Mouse (Mus musculus): ENCODE measurements around the gene Itpr1. TPM values are rescaled to one million over a fixed set of nuclear protein-coding genes. Genes with fewer than 3 reads are reported as not detected.

The Itpr1 gene
- polyA plus RNA-seq, 1 experiment from 2014 or later = 4.0 TPM

- 72% methylated on average over 13 of the region's 13 CpGs for WGBS
- no peak overlapping the region for H3K4me3 ChIP-seq (ENCODE audit: low read depth, low read length)
- H3K9me3 ChIP-seq (ENCODE audit: control insufficient read depth, low read length) = no peaks in the 10 kb centered on the region
- H3K36me3 ChIP-seq (ENCODE audit: control insufficient read depth, insufficient read depth, low read length) = no peaks in the 10 kb centered on the region
- 0 out of 2 replicates have a peak, but pooled peaks cover 3% of the 10 kb centered on the region for H3K4me1 ChIP-seq (replicated peaks; ENCODE audit: control insufficient read depth, insufficient read depth)
- H3K27ac ChIP-seq (replicated peaks) = no peak overlapping the region
- ATAC-seq (ENCODE audit: low FRiP score, low TSS enrichment) (peak; percentile 42; the same call in 1 of the 2 replicates), DNase-seq (ENCODE audit: low spot score) (no peak)
- H3K4me2 ChIP-seq (replicated peaks; ENCODE audit: low read depth) = no peak overlapping the region
- no peaks in the 10 kb centered on the region for H3K27me3 ChIP-seq (ENCODE audit: control insufficient read depth, insufficient read depth, low read length)
- no peak overlapping the region for H3K9ac ChIP-seq (ENCODE audit: low read length)
- TF ChIP-seq CTCF (IDR thresholded peaks at IDR 0.05; ENCODE audit: low read depth) (no peak), EP300 (optimal IDR thresholded peaks at IDR 0.05) (no peak)
Observed at GRCm38 (mm10) chr6:108252565-108253360, 39.9 kb downstream of the Itpr1 start.

DNA sequence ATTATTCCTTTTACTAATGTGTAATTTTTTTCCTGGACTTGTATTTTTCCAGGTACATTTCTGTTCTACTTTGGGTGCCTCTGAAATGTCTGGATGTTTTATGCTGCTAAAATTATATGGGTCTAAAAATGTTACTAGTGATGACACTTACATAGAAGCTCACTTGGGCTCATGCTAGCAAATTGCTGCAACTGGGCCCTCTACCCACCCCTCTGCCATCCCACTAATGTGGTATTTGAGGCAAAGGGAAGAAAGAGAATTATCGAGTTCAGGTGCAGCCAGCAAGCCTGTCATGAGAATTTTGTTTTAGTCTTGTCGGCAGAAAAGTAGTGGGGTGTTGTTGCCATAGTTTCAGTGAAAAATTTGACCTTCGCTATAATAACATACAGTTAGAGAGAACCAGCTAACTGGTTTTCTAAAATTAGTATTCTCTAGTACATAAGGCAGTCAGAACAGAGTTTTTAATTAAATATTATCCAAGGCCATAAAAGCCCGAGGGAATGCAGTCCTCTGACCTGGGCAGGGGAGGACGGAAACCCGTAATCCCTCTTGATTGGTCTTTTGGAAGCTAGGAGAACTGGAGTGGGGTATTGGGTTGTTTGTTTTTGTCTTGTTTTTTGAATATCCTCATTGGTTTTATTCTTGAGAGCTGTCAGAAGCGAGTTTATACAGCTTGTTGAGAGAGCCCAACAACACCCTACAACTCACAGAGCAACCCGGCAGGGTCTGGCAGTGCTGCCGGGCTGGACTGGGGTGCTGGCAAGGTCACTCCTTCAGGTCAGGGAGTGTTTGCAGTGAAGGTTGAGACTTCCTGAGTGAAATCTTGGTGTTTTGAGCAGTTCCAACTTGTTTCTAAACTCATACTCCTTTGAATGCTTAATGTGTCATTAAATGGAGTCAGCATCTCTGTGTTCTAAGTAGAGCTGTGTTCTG, 41.5 kb downstream of the Itpr1 start:
- H3K27me3 ChIP-seq (ENCODE audit: control insufficient read depth, insufficient read depth, low read length) = no peaks in the 10 kb centered on the region
- no peak overlapping the region for H3K9ac ChIP-seq (ENCODE audit: low read length)
- DNase-seq (ENCODE audit: low spot score) = no peak
- no peaks in the 10 kb centered on the region for H3K4me1 ChIP-seq (replicated peaks; ENCODE audit: control insufficient read depth, insufficient read depth)
- H3K4me2 ChIP-seq (replicated peaks; ENCODE audit: low read depth) = no peak overlapping the region
- WGBS = 57% methylated on average over 9 of the region's 9 CpGs
- no peak for ATAC-seq (ENCODE audit: low FRiP score, low TSS enrichment)
- TF ChIP-seq CTCF (IDR thresholded peaks at IDR 0.05; ENCODE audit: low read depth) (no peak), EP300 (optimal IDR thresholded peaks at IDR 0.05) (no peak)
- H3K4me3 ChIP-seq (ENCODE audit: low read depth, low read length) = no peak overlapping the region
- H3K36me3 ChIP-seq (ENCODE audit: control insufficient read depth, insufficient read depth, low read length) = no peaks in the 10 kb centered on the region
- H3K27ac ChIP-seq (replicated peaks) = no peak overlapping the region; the same call in 1 of the 2 replicates
- no peaks in the 10 kb centered on the region for H3K9me3 ChIP-seq (ENCODE audit: control insufficient read depth, low read length)

DNA sequence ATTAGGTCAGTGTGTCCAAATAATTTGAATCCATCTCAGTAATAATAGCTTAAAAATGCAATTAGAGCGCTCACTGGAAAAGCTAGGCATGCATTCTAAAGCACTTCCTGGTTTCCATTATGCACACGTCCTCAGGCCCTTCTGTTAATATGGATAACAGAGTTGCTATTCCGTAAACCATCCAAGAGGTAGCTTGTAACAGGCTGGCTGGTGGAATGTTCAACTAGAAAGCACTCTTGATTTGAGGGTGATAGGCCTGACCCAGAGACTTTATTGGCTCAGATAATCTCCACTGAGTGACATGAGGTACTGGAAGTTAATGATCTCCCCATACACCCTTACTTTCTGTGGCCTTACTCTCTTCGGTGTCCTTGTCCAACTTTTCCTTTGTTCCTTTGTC, 43.0 kb downstream of the Itpr1 start:
- WGBS = 73% methylated on average over 4 of the region's 4 CpGs
- DNase-seq (ENCODE audit: low spot score) (no peak), ATAC-seq (ENCODE audit: low FRiP score, low TSS enrichment) (no peak)
- Histone ChIP-seq H3K9me3 (ENCODE audit: control insufficient read depth, low read length) (no peaks in the 10 kb centered on the region), H3K4me3 (ENCODE audit: low read depth, low read length) (no peak overlapping the region), H3K27ac (replicated peaks) (no peak overlapping the region), H3K4me1 (replicated peaks; ENCODE audit: control insufficient read depth, insufficient read depth) (no peaks in the 10 kb centered on the region), H3K27me3 (ENCODE audit: control insufficient read depth, insufficient read depth, low read length) (no peaks in the 10 kb centered on the region), H3K4me2 (replicated peaks; ENCODE audit: low read depth) (no peak overlapping the region), H3K36me3 (ENCODE audit: control insufficient read depth, insufficient read depth, low read length) (no peaks in the 10 kb centered on the region), H3K9ac (ENCODE audit: low read length) (no peak overlapping the region)
- TF ChIP-seq CTCF (IDR thresholded peaks at IDR 0.05; ENCODE audit: low read depth) (no peak), EP300 (optimal IDR thresholded peaks at IDR 0.05) (no peak)

DNA sequence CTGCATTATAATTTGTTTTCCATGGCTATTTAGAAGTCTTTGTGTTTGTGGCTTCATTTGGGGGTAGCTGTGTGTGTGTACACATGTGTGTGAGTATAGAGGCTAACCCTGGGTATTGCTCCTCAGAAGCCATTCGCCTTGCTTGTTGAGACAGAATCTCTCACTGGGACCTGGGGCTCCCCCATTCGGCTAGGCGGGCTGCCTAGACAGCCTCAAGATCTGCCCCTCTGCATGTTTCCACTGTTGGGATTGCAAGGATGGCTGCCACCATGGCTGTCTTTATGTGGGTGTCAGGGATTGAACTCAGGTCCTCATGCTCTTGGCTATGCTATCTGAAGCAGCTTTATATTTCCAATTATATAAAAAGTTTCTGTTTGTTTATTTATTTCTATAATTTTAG, 44.3 kb downstream of the Itpr1 start:
- no peaks in the 10 kb centered on the region for H3K4me1 ChIP-seq (replicated peaks; ENCODE audit: control insufficient read depth, insufficient read depth)
- no peak for ATAC-seq (ENCODE audit: low FRiP score, low TSS enrichment)

GRCm38 (mm10) chr6:108258631-108259030, 45.7 kb downstream of the Itpr1 start:
- 59% methylated on average over 2 of the region's 2 CpGs for WGBS
- no peak for DNase-seq (ENCODE audit: low spot score)
- ATAC-seq (ENCODE audit: low FRiP score, low TSS enrichment) = no peak

More for the DNA sequence above, 44.3 kb downstream of the Itpr1 start:
- Histone ChIP-seq H3K4me3 (ENCODE audit: low read depth, low read length) (no peak overlapping the region), H3K27ac (replicated peaks) (no peak overlapping the region), H3K9me3 (ENCODE audit: control insufficient read depth, low read length) (no peaks in the 10 kb centered on the region), H3K4me2 (replicated peaks; ENCODE audit: low read depth) (no peak overlapping the region), H3K27me3 (ENCODE audit: control insufficient read depth, insufficient read depth, low read length) (no peaks in the 10 kb centered on the region), H3K36me3 (ENCODE audit: control insufficient read depth, insufficient read depth, low read length) (no peaks in the 10 kb centered on the region), H3K9ac (ENCODE audit: low read length) (no peak overlapping the region)
- TF ChIP-seq CTCF (IDR thresholded peaks at IDR 0.05; ENCODE audit: low read depth) (no peak), EP300 (optimal IDR thresholded peaks at IDR 0.05) (no peak)
- DNase-seq (ENCODE audit: low spot score) = no peak
- 92% methylated on average over 3 of the region's 3 CpGs for WGBS

More at GRCm38 (mm10) chr6:108258631-108259030, 45.7 kb downstream of the Itpr1 start:
- H3K4me3 ChIP-seq (ENCODE audit: low read depth, low read length) = no peak overlapping the region
- no peak overlapping the region for H3K4me2 ChIP-seq (replicated peaks; ENCODE audit: low read depth)
- no peak for TF ChIP-seq EP300 (optimal IDR thresholded peaks at IDR 0.05)
- no peak for TF ChIP-seq CTCF (IDR thresholded peaks at IDR 0.05; ENCODE audit: low read depth)
- no peaks in the 10 kb centered on the region for H3K4me1 ChIP-seq (replicated peaks; ENCODE audit: control insufficient read depth, insufficient read depth)
- H3K9ac ChIP-seq (ENCODE audit: low read length) = no peak overlapping the region
- no peaks in the 10 kb centered on the region for H3K27me3 ChIP-seq (ENCODE audit: control insufficient read depth, insufficient read depth, low read length)
- H3K36me3 ChIP-seq (ENCODE audit: control insufficient read depth, insufficient read depth, low read length) = no peaks in the 10 kb centered on the region
- H3K27ac ChIP-seq (replicated peaks) = no peak overlapping the region
- H3K9me3 ChIP-seq (ENCODE audit: control insufficient read depth, low read length) = no peaks in the 10 kb centered on the region
